In genomic region chr6:125312171-125312570, GRCm38 (mm10) we compare ENCODE assay signal across 1 mouse cellular context.
TF ChIP-seq lines count a peak whose summit lies in the region.

No protein-coding gene starts in this region.

TF ChIP-seq in myocyte, 11 proteins besides CTCF, POLR2A, EP300 and RAD21 (continued from another document):
- TF ChIP-seq E2F4 (IDR thresholded peaks at IDR 0.05; ENCODE audit: insufficient read depth) (no peak), POLR2AphosphoS2 (IDR thresholded peaks at IDR 0.05; ENCODE audit: insufficient read length, low read depth) (no peak), MYOD1 (IDR thresholded peaks at IDR 0.05; ENCODE audit: control insufficient read depth in 1 of 3, insufficient read length in 2 of 3, low read depth in 2 of 3) (no peak), MAX (IDR thresholded peaks at IDR 0.05; ENCODE audit: low read depth) (no peak), CEBPB (IDR thresholded peaks at IDR 0.05; ENCODE audit: insufficient read depth, poor library complexity, severe bottlenecking) (no peak), TCF12 (IDR thresholded peaks at IDR 0.05; ENCODE audit: insufficient read depth, poor library complexity, severe bottlenecking) (no peak), USF1 (IDR thresholded peaks at IDR 0.05; ENCODE audit: low read depth) (no peak), MYOG (IDR thresholded peaks at IDR 0.05; ENCODE audit: control insufficient read depth in 1 of 3, insufficient read depth in 1 of 3, insufficient read length in 2 of 3, low read depth in 2 of 3) (no peak)
TF ChIP-seq in myocyte: peak in this region for 0.
